Mouse (Mus musculus): ENCODE data around the gene Klk5. TPM values are rescaled to one million over a fixed set of nuclear protein-coding genes. Genes with fewer than 3 reads are reported as not detected.

Gene Klk5
- 26.4 and 45.6 TPM in 2 replicates for polyA plus RNA-seq (2012; rRNA removed)

DNA sequence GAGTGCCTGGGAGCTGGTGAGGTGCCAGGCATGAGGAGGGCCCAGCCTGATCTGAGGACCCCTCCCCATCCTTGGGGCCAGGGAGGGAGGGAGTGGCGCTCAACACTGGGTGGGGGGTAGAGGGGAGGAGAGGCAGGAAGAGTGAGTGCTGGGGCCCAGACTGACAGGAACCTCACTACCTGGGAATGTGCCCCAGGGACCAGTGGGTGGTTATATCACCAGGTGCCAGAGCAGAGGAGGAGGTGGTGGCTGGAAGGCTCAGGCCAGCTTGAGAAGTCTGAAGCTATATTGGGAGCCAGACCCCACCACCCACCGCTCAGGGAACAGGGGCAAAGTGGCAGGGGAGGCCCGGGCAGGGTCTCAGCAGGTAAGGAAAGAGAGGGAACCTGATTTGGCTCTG lies at the start of gene Klk5:
Gene Klk5 (plus strand): TSS at position 271 of the 400 bp plus-strand sequence.

DNA sequence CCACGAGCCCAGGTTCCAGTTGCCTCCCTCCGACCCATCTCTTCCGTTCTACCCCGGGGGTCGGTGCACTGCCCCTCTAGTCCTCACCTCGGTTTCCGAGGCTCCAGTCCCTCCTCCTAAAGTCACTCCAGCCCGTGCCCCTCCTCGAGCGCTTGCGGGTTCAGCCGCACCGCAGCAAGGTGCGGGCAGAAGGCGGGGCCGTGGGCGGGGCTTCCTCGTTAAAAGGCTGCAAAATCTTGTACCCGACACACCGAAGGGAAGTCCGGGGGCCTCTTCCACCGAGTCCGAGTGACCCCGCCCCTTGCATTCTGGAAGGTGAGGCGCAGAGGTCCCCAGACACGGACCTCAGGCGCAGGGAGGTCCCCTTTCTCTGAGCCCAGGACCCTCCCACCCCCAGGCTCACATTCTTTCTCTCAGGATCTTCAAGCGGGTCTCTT lies 44.4 kb upstream of the Klk5 start, which contains the start of gene Klk8:
Gene Klk8 (plus strand): TSS at position 245 of the 437 bp plus-strand sequence.

DNA sequence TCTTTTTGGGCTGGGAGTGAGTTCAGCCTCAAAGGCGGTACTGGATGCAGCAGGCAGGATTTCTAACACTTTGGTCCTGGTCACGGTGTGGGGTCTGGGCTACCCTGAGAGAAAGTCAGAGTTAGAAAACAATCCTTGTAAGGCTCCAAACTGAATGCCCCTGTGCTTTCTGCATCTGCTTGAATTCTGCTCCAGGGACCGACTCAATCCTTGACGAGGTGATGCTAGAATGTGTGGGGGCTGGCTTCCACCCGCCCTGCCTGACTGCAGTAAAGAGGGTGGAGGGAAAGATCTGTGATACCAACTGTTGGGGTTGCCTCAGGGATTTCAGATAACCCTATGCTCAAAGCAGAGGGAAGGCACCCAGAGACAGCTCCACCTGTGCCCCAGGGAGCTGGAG lies 30.8 kb upstream of the Klk5 start, which contains the start of gene Klk7:
Gene Klk7 (plus strand): TSS at position 301 of the 400 bp plus-strand sequence.

DNA sequence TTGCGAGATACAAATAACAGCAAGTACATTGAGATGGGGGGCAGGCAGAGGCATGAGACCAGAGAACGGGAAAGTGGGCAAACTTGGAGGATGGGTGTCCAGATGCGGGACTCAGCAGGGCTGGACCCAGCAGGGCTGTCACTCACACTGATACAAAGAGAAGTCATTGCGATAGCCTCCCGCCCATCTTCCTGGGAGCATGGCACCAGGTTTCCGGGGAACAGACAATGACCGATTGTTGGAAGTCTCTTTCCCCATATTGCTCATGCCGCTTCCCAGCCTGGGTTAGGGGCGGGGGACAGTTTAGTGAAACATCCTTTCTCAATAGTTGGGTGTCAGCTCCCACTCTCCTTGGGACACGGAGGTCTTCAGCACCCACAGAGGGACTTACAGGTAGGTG lies 17.6 kb upstream of the Klk5 start, which contains the start of gene Klk6:
Gene Klk6 (plus strand): TSS at position 301 of the 400 bp plus-strand sequence.

DNA sequence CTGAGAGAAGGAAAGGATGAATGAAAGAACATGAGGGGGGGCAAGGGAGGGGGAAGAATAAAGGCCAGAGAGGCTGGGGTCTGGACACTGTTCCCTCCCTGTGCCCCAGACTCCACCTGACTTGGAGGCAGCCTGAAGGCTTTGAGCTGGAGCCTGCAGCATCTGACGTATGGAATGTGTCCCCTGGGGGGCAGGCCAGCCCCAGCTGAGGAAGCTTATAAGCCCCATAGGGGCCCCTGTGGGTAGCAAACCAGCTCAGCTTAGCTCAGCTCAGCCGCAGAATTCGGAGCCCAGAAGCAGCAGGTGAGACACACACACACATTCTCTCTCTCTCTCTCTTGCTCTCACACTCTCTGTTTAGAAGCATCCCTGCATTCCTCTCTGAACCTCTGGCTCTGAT lies 39.1 kb downstream of the Klk5 start, which contains the start of gene Klk4:
Gene Klk4 (plus strand): TSS at position 249 of the 400 bp plus-strand sequence.

Other genes with a start within 250 kb of the Klk5 start
- gene Zfp819, start 234.8 kb upstream of the Klk5 start, polyA plus RNA-seq (2012; rRNA removed): not detected in 2 replicates
- 0.05 TPM in 1 of 2 replicates, not detected in the other for gene Ceacam18, start 207.3 kb upstream of the Klk5 start, polyA plus RNA-seq (2012; rRNA removed)
- gene Siglece, start 181.8 kb upstream of the Klk5 start, polyA plus RNA-seq (2012; rRNA removed): 0.71 and 1.8 TPM in 2 replicates
- 7.3 and 10.5 TPM in 2 replicates for gene Ctu1, start 170.0 kb upstream of the Klk5 start, polyA plus RNA-seq (2012; rRNA removed)
- 8.7 and 11.1 TPM in 2 replicates for gene Klk14, start 151.6 kb upstream of the Klk5 start, polyA plus RNA-seq (2012; rRNA removed)
- gene Klk13, start 129.4 kb upstream of the Klk5 start, polyA plus RNA-seq (2012; rRNA removed): 36.1 and 62.4 TPM in 2 replicates
- 2.5 and 6.0 TPM in 2 replicates for gene Klk12, start 73.1 kb upstream of the Klk5 start, polyA plus RNA-seq (2012; rRNA removed)
- gene Klk11, start 67.4 kb upstream of the Klk5 start, polyA plus RNA-seq (2012; rRNA removed): 27.7 and 37.5 TPM in 2 replicates
- gene Klk10, start 60.9 kb upstream of the Klk5 start, polyA plus RNA-seq (2012; rRNA removed): 70.8 and 139 TPM in 2 replicates
- gene Klk9, start 50.1 kb upstream of the Klk5 start, polyA plus RNA-seq (2012; rRNA removed): 13.5 and 28.2 TPM in 2 replicates
- gene Klk8, start 44.4 kb upstream of the Klk5 start, polyA plus RNA-seq (2012; rRNA removed): 35.2 and 46.8 TPM in 2 replicates
- 5.4 and 17.8 TPM in 2 replicates for gene Klk7, start 30.7 kb upstream of the Klk5 start, polyA plus RNA-seq (2012; rRNA removed)
- 4.1 and 11.7 TPM in 2 replicates for gene Klk6, start 17.5 kb upstream of the Klk5 start, polyA plus RNA-seq (2012; rRNA removed)
- not detected in 2 replicates for gene Klk4, start 39.2 kb downstream of the Klk5 start, polyA plus RNA-seq (2012; rRNA removed)
- not detected in 2 replicates for gene Klk15, start 91.8 kb downstream of the Klk5 start, polyA plus RNA-seq (2012; rRNA removed)
- not detected in 2 replicates for gene Klk1b8, start 108.7 kb downstream of the Klk5 start, polyA plus RNA-seq (2012; rRNA removed)
- not detected in 2 replicates for gene Klk1b1, start 124.8 kb downstream of the Klk5 start, polyA plus RNA-seq (2012; rRNA removed)
- gene Klk1b9, start 134.1 kb downstream of the Klk5 start, polyA plus RNA-seq (2012; rRNA removed): not detected in 2 replicates
- not detected in 2 replicates for gene Klk1b11, start 153.9 kb downstream of the Klk5 start, polyA plus RNA-seq (2012; rRNA removed)
- 0.30 and 0.31 TPM in 2 replicates for gene Klk1b26, start 170.2 kb downstream of the Klk5 start, polyA plus RNA-seq (2012; rRNA removed)
- not detected in 2 replicates for gene Klk1b27, start 210.3 kb downstream of the Klk5 start, polyA plus RNA-seq (2012; rRNA removed)

Measured in stomach, adult 2 months (tissue).